9 mouse cellular contexts compared by ENCODE assay signal in the genomic region with DNA sequence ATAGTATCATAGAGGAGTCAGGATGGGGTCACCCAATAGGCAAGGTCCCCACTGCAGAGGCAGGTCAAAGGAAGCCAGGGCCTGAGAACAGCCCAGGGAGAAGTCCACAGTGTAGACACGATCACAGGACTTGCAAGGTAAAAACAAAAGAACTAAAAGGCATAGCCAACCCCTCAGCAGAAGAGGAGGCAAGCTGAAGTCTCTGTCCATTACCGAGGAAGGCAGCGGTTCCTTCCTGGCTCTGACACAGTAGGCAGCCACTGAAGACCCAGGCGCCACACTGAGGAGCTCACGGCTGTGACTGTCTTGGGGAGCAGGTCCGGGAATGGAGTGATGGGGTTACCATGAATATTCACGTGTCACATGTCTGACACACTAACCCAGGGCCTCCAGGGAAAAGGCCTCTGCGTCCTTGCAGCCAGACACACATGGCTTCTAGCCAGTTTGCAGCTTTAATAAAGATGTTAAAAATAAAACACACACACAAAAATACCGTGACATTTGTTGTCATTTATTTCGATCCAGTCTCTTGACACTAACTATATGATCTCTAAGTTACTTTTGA. TPM values are rescaled to one million over a fixed set of nuclear protein-coding genes. Genes with fewer than 3 reads are reported as not detected.
DNase-seq lines count a peak whose midpoint lies in the region; ATAC-seq lines count a peak whose summit lies in the region.
"Had no signal": no experiment of that assay in that cellular context is flagged by ENCODE, and none has a peak within 500 bp of the region (broad histone marks: within the 10 kb centered on the region; RNA-seq: fewer than 3 reads in every experiment).

No protein-coding gene starts in this region.

- H3K9me3 ChIP-seq in forebrain, embryonic 15.5 days = no peaks in the 10 kb centered on the region
- no peaks in the 10 kb centered on the region for H3K9me3 ChIP-seq in limb, embryonic 15.5 days
- no peaks in the 10 kb centered on the region for H3K9me3 ChIP-seq in liver, embryonic 11.5 days (ENCODE audit: control insufficient read depth, low read length)
- H3K9me3 ChIP-seq: intestine, embryonic 15.5 days had no signal

- peak overlapping the region; percentile 9; the same call in 1 of the 2 replicates for H3K4me2 ChIP-seq in forebrain, embryonic 15.5 days (replicated peaks)
- no peak overlapping the region for H3K4me2 ChIP-seq in limb, embryonic 15.5 days
- no peak overlapping the region for H3K4me2 ChIP-seq in liver, embryonic 11.5 days

- no peak for ATAC-seq in forebrain, embryonic 15.5 days (replicated peaks)
- ATAC-seq in limb, embryonic 15.5 days (ENCODE audit: insufficient number of reproducible peaks, low FRiP score, low TSS enrichment, low read depth) = no peak
- ATAC-seq in liver, embryonic 11.5 days (replicated peaks; ENCODE audit: low FRiP score) = no peak
- ATAC-seq: intestine, embryonic 15.5 days had no signal

- WGBS in forebrain, embryonic 15.5 days = 43% methylated on average over 10 of the region's 10 CpGs
- 54% methylated on average over 10 of the region's 10 CpGs for WGBS in limb, embryonic 15.5 days
- 78% methylated on average over 10 of the region's 10 CpGs for WGBS in liver, embryonic 11.5 days

- intact Hi-C loops in heart, postnatal 14 days (cut with DNase I) = no loop called here

- peak overlapping the region; percentile 14 for H3K27ac ChIP-seq in brown adipose tissue, adult 24 weeks (replicated peaks; ENCODE audit: low read depth, low read length)
- peak overlapping the region; percentile 74 for H3K27ac ChIP-seq in forebrain, embryonic 15.5 days (replicated peaks)
- peak overlapping the region; percentile 33; the same call in 1 of the 2 replicates for H3K27ac ChIP-seq in limb, embryonic 15.5 days
- H3K27ac ChIP-seq in liver, embryonic 11.5 days (ENCODE audit: low read depth, low read length) = no peak overlapping the region
- H3K27ac ChIP-seq: intestine, embryonic 15.5 days had no signal

- peak; percentile 93 for DNase-seq in heart, adult 11 months
- no peak for DNase-seq in heart, postnatal 14 days
- no peak for DNase-seq in gastrocnemius, postnatal 10 days
- DNase-seq in liver, embryonic 11.5 days (ENCODE audit: low spot score) = no peak

- no peak overlapping the region for H3K4me3 ChIP-seq in brown adipose tissue, adult 24 weeks (ENCODE audit: insufficient read depth, low read depth, low read length)
- H3K4me3 ChIP-seq in forebrain, embryonic 15.5 days = no peak overlapping the region
- H3K4me3 ChIP-seq in limb, embryonic 15.5 days = no peak overlapping the region
- no peak overlapping the region for H3K4me3 ChIP-seq in liver, embryonic 11.5 days (ENCODE audit: low read depth, low read length)
- H3K4me3 ChIP-seq: erythroblast, embryonic 14.5 days; intestine, embryonic 15.5 days had no signal

- H3K36me3 ChIP-seq in forebrain, embryonic 15.5 days = peaks cover 4% of the 10 kb centered on the region
- peaks cover 3% of the 10 kb centered on the region; the same call in 1 of the 2 replicates for H3K36me3 ChIP-seq in limb, embryonic 15.5 days
- H3K36me3 ChIP-seq in liver, embryonic 11.5 days (ENCODE audit: control insufficient read depth, insufficient read depth, low read length) = no peaks in the 10 kb centered on the region; the same call in 1 of the 2 replicates
- H3K36me3 ChIP-seq: intestine, embryonic 15.5 days had no signal

- H3K9ac ChIP-seq in forebrain, embryonic 15.5 days (replicated peaks) = no peak overlapping the region
- no peak overlapping the region for H3K9ac ChIP-seq in limb, embryonic 15.5 days
- no peak overlapping the region for H3K9ac ChIP-seq in liver, embryonic 11.5 days (ENCODE audit: low read depth, low read length)
- H3K9ac ChIP-seq: intestine, embryonic 15.5 days had no signal

- no peaks in the 10 kb centered on the region for H3K27me3 ChIP-seq in forebrain, embryonic 15.5 days
- H3K27me3 ChIP-seq in limb, embryonic 15.5 days = no peaks in the 10 kb centered on the region
- no peaks in the 10 kb centered on the region for H3K27me3 ChIP-seq in liver, embryonic 11.5 days (replicated peaks; ENCODE audit: control insufficient read depth, insufficient read depth, low read length)
- H3K27me3 ChIP-seq: intestine, embryonic 15.5 days had no signal

- H3K4me1 ChIP-seq in brown adipose tissue, adult 24 weeks (ENCODE audit: control insufficient read depth, insufficient read depth, insufficient read length, low read length) = peaks cover 89% of the 10 kb centered on the region
- peaks cover 72% of the 10 kb centered on the region for H3K4me1 ChIP-seq in forebrain, embryonic 15.5 days
- H3K4me1 ChIP-seq in limb, embryonic 15.5 days = peaks cover 74% of the 10 kb centered on the region
- peaks cover 48% of the 10 kb centered on the region for H3K4me1 ChIP-seq in liver, embryonic 11.5 days (replicated peaks; ENCODE audit: control insufficient read depth, insufficient read depth, low read length)

RNA-seq across cellular contexts. Expression of a gene that starts 51.5 kb away (rescaled TPM):
- 10 to 100 TPM; 56.4 to 60.9 TPM for total RNA-seq in heart, postnatal 14 days (2021)
- polyA plus RNA-seq in brown adipose tissue, adult 24 weeks (2012; ENCODE audit: insufficient read depth, insufficient read length, missing spikeins) = 37.2 and 41.9 TPM in 2 replicates
- 32.3 and 34.6 TPM in 2 replicates for polyA plus RNA-seq in forebrain, embryonic 15.5 days (2015; fragmentation: Nextera tagmentation; extraction: Ambion mirVana)
- 16.1 and 16.2 TPM in 2 replicates for polyA plus RNA-seq in limb, embryonic 15.5 days (2015; fragmentation: Nextera tagmentation; extraction: Ambion mirVana)
- total RNA-seq in gastrocnemius, postnatal 10 days (2021) = 10 to 100 TPM; 26.4 to 30.7 TPM
- polyA plus RNA-seq in liver, embryonic 11.5 days (2014; fragmentation: Nextera tagmentation; extraction: Ambion mirVana) = 6.1 and 6.7 TPM in 2 replicates
